Mouse (Mus musculus) kidney, adult 2 months (tissue): ENCODE results near the gene Cyp27a1.
A peak's percentile ranks its signal among the peaks of the same experiment; 100 is the strongest.

Source experiments
- CTCF ChIP-seq: fragments of 200-500 bp; conservative IDR thresholded peaks from 2 replicates; pipeline ENCODE4 v1.5.1; 2011; ENCODE audit warnings: low read depth, mild to moderate bottlenecking, control low read depth, low read length, moderate library complexity, mixed read lengths; ENCODE audit not compliant: insufficient read depth, insufficient read length
- POLR2A ChIP-seq: fragments of 200-500 bp; IDR thresholded peaks from one replicate; pipeline ENCODE4 v1.6.1; 2011; ENCODE audit warnings: low read depth, low read length, control low read depth

DNA sequence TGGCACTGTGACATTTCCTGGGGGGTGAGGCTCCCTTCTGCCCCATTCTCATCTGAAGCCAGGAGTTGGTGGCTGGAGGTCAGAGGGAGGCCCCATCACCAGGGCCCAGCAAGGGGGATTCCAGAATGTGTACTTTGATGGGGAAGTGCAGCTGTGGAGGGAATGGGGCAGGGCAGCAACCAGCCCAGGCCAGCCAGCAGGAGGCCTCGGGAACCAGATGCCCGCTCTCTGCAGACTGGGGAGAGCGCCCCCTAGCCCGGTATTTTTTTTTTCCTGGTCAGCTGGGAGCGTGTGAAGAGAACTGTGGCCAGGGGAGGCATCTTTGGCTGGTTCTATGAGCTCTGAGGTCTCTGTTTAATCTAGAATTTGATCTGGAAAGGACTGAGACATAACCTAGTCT, 62.4 kb downstream of the Cyp27a1 start:
- TF ChIP-seq CTCF = peak; percentile 31; the same call in 1 of the 2 replicates
- TF ChIP-seq POLR2A = no peak
